Mouse (Mus musculus) frontal cortex, adult 2 months (tissue): ENCODE results near the gene Frrs1. TPM values are rescaled to one million over a fixed set of nuclear protein-coding genes. Genes with fewer than 3 reads are reported as not detected.

ENCODE experiments used
- DNase-seq, 2 experiments: peaks; one replicate each; pipeline ENCODE4 v3.0.0; 2022; ENCODE audit warnings: low spot score in 1 of 2; ENCODE audit errors: extremely low spot score in 1 of 2
- polyA plus RNA-seq: library from polyadenylated mRNA; depleted of rRNA; stranded (reverse); fragments of >200 nt; gene quantifications from 2 replicates; pipeline ENCODE4 v1.2.3, GENCODE M21; 2012

Frrs1 gene
- polyA plus RNA-seq, 1 experiment, result 1.7 TPM

- DNase-seq, result no peak
Observed at GRCm38 (mm10) chr3:116846084-116846483, 13.2 kb upstream of the Frrs1 start.

DNA sequence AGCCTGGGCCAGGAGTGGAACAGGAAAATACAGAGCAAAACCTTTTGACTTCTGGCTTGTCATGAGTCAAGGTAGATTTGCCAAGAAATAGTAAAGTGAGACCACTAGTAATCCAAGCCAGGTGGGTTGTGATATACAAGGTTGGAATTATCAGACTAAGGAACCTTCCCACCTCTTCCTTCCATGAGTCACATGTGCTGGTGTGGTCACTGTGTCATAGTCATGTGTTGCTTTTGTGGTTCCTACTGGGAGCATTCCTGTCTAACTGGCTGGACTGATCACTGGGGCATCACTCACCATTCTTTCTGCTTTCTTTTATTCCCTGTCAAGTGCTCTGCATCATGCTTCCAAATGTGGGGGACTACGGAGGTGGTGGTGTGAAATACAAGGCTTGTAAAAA lies 11.2 kb upstream of the Frrs1 start:
- no peak for DNase-seq

GRCm38 (mm10) chr3:116848936-116849335 lies 10.3 kb upstream of the Frrs1 start:
- no peak for DNase-seq

- no peak for DNase-seq
Observed at GRCm38 (mm10) chr3:116850376-116850775, 8.9 kb upstream of the Frrs1 start.

DNA sequence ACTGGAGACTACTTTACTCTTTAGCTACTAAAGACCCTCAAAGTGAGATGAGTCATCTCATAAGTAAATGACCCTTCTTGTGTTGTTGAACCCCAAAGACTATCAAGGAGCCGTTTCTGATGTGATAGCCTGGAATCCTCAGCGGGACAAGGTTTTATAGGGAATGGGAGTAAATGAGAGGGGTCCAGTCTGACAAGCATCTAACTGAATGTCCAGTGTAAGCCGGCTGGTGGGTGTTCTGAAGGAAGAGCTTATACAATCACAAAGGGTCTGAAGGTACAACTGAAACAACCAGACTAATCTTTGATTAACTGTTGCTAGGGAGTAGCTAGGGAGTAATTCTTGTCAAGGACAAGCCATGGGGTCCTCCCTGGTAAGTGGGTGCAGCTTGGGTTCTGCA lies 6.8 kb upstream of the Frrs1 start:
- DNase-seq, result no peak

- DNase-seq, result no peak
Observed at GRCm38 (mm10) chr3:116857611-116858010, 1.7 kb upstream of the Frrs1 start.

DNA sequence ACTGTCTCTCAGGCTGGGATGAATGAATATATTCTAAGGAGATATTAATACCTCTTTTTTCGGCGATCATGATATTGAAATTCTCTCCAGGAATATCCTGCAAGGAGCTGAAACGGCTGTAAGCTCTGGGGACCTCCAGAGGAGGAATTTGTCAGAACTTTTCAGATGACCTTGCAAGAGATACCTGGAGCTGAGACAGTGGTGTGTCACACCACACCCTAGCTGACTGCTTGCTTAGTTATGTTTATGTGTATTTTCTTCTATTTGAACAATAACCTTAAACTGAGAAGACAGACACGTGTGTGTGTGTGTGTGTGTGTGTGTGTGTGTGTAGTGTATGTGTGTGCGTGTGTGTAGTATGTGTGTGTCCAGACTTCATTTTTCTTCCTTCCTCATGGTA lies 488 bp downstream of the Frrs1 start:
- no peak for DNase-seq

GRCm38 (mm10) chr3:116860333-116861222 lies 1.3 kb downstream of the Frrs1 start:
- no peak for DNase-seq

DNA sequence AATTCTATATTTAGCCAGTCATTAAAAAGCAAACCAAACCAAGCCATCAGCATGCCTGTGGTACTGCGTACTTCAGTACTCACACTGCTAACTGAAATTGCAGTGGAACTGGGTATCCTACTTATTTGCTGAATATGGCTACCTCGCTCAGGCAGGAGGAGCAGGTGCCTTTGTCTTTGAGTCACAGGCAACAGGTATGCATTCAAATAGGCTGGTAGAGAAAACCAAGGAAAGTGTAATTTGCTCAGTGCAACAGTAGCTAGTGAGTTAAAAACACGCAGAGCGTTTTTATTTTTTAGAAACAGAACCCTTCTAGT lies 1.9 kb downstream of the Frrs1 start:
- DNase-seq, result no peak

DNA sequence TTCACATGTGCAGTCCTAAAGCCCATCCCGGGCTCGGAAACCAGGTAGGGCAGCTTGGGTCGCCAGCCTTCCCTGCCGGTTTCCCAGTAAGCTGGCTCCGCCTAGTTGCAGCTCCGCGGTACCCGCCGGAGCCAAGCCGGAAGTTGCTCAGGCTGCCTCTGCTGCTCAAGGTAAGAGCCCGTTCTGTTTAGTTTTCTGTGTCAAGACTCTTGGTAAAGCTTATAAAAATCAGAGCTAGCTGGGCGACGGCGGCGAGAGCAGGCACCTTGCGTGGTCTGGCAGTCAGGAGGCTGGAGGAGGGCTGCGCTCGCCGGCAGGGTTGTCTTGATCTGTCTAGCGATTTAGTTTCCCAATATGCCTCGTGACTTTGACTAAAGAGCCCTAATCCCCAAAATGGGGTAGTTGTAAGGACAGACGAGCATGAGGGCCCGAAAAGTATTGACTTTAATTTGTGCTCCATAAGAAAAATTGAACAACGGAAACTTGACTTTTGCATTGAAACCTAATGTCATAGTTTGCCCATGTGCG lies 2.3 kb downstream of the Frrs1 start:
- peak in 1 of 2 experiments; percentile 53 for DNase-seq

DNA sequence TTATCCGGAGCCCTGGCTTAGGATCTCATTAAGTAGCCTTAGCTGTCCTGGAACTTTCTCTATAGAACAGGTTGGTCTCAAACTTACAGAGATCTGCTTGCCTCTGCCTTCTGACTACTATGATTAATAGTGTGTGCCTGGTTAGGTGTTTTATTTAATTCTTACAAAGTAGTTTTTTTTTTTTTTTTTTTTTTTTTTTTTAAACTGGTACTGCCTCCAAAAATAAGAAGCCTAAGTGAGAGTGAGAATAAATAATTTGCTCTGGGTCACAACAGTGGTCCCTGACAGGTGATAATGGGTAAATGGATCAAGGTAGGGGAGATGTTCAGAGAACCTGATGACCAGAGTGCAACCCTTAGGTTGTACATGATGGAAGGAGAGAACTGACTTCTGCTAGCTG lies 3.4 kb downstream of the Frrs1 start:
- DNase-seq, result no peak

DNA sequence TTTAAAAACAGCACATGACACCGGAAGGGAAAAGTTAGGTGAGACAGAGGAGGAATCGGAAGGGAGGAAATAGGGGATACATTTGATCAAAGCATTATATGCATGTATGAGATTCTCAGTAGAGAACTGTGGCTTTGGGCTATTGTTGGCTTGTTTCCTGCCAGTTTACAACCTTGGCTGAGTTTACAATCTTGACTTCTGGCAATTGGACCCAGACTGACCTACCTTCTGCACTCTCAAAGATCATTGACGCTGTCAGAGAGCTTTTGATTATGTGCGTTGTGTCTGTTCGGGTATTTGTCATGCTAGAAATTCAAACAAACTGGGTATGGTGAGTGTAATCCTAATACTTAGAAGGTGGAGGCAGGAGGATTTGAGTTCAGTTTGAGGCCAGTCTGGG lies 5.2 kb downstream of the Frrs1 start:
- DNase-seq, result no peak

DNA sequence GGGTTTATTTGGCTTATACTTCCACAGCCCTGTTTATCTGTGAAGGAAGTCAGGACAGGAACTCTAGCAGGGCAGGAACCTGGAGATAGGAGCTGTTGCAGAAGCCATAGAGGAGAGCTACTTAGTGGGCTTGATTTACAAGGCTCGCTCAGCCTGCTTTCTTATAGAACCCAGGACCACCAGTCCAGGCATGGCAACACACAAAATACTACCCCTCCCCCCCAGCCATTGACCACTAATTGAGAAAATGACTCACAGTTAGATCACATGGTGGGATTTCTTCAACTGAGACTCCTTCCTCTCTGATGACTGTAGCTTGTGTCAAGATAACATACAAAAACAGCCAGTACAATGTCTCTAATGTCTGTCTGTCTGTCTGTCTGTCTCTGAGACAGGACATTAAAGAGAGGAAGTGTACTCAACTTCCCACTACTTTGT lies 6.0 kb downstream of the Frrs1 start:
- DNase-seq, result no peak

- DNase-seq, result no peak
Observed at GRCm38 (mm10) chr3:116870372-116870771, 11.1 kb downstream of the Frrs1 start.

- DNase-seq, result no peak
Observed at GRCm38 (mm10) chr3:116882221-116882960, 23.1 kb downstream of the Frrs1 start.

GRCm38 (mm10) chr3:116884941-116885340 lies 25.7 kb downstream of the Frrs1 start:
- no peak for DNase-seq

- DNase-seq, result peak; percentile 19 to 40
Observed at GRCm38 (mm10) chr3:116889358-116889757, 30.1 kb downstream of the Frrs1 start.

DNA sequence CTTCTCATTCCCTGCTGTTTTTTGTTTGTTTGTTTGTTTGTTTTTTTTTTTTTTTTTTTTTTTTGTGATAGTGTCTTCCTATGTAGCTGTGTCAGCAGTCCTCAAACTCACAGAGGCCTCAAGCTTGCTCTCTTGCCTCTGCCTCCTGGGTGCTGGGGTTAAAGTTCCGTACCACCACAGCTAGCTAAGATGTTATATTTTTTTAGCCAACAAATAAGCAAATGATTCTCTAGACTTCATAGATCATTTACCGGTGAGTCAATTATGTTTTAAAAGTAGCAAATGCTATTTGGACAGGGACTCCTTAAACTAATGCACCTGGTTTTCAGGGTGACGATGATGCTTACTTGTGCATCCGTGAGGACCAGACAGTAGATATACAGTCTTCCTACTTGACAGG lies 31.3 kb downstream of the Frrs1 start:
- DNase-seq, result no peak

DNA sequence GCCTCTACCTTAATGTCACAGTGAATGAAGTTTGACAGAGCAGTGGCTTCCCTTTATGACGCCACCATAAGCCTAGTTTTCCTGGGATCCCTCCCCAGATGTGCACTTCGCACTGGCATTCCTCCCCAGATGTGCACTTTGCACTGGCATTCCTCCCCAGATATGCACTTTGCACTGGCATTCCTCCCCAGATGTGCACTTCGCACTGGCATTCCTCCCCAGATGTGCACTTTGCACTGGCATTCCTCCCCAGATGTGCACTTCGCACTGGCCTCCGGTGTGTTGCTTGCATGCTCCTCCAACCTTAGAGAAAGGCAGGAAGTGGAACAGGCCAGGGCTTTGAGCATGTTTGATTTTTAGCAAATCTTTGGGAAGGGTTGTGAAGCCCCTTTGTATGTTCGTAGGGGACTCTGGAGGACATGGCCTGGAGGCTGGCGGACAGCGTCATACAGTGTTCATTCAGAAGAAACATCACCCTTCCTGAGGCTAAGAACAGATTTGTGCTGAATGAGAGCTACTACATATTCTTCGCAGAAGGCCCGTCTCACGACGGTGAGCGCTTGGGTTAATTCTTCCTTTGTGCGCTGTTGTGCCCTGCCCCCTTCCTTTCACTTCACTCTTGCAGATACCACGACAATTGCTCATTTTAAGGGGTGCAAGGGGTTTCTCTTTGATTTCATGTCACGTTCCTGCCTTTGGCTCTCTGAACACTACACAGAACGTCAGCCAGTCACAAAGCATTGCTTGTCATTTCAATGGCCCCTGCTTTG lies 32.4 kb downstream of the Frrs1 start:
- no peak for DNase-seq

GRCm38 (mm10) chr3:116892206-116892563 lies 32.9 kb downstream of the Frrs1 start:
- no peak for DNase-seq

GRCm38 (mm10) chr3:116892872-116893271 lies 33.6 kb downstream of the Frrs1 start:
- DNase-seq, result no peak
